Mouse (Mus musculus): ENCODE data around the gene Zfp213. TPM values are rescaled to one million over a fixed set of nuclear protein-coding genes. Genes with fewer than 3 reads are reported as not detected.

Zfp213 gene
- polyA plus RNA-seq, 1 experiment from 2014 or later = 16.8 TPM

DNA sequence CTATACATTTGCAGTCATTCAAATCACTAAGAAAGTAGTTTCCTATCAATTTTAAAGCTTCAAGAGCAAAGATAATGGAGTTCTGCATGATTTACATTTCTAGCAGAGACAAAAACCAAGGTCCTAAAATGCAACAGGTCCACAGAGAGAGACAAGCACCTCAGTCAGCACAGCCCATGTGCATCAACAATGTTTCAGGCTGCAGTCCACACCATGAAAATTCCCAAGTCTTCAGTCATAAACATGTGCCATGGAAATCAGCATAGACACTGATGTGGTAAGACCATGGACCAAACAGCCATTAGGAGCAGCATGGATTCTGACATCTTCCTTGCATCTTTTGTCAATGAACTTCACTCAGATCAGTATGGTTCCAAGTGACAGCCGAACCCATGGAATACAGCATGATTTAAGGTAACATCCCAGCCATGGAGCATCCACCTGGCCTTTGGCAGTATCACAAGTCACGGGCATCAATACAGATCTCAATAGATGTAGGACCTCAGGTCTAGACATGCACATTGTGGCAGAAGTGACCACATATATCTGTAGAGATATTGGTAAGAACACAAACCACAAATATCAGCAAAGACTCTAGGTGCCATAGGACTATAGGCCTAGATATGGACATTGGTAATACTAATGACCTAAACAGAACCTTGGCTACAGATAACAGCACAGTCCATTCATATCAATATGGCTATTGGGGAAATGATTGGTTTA, 45.2 kb downstream of the Zfp213 start:
- Histone ChIP-seq H3K9me3 (replicated peaks; ENCODE audit: low read length) (no peaks in the 10 kb centered on the region; the same call in 1 of the 2 replicates), H3K36me3 (ENCODE audit: insufficient read depth, low read length) (no peaks in the 10 kb centered on the region), H3K27ac (no peak overlapping the region), H3K27me3 (ENCODE audit: insufficient read depth, low read length) (no peaks in the 10 kb centered on the region), H3K4me3 (replicated peaks; ENCODE audit: low read depth, low read length) (no peak overlapping the region), H3K4me1 (replicated peaks; ENCODE audit: insufficient read depth, low read length) (no peaks in the 10 kb centered on the region), H3K4me2 (ENCODE audit: low read length) (no peak overlapping the region), H3K9ac (ENCODE audit: low read depth, low read length) (no peak overlapping the region)
- ATAC-seq (replicated peaks; ENCODE audit: low FRiP score, low read depth) = peak; percentile 52
- 76% methylated on average over 2 of the region's 2 CpGs for WGBS
- TF ChIP-seq CTCF (IDR thresholded peaks at IDR 0.05; ENCODE audit: low read depth) = no peak
- no peak for DNase-seq (ENCODE audit: low spot score)

Other genes starting within 250 kb of the Zfp213 start
- gene Vmn2r115, start 220.5 kb downstream of the Zfp213 start, polyA plus RNA-seq (2015; fragmentation: Nextera tagmentation; extraction: Ambion mirVana) = not detected in 2 replicates
- not detected in 2 replicates for gene Vmn2r116, start 179.6 kb downstream of the Zfp213 start, polyA plus RNA-seq (2015; fragmentation: Nextera tagmentation; extraction: Ambion mirVana)
- gene Vmn2r117, start 84.5 kb downstream of the Zfp213 start, polyA plus RNA-seq (2015; fragmentation: Nextera tagmentation; extraction: Ambion mirVana) = not detected in 2 replicates
- gene Zfp13, start 35.2 kb upstream of the Zfp213 start, polyA plus RNA-seq (2015; fragmentation: Nextera tagmentation; extraction: Ambion mirVana) = 12.6 and 14.3 TPM in 2 replicates
- not detected in 2 replicates for gene Zscan10, start 36.6 kb upstream of the Zfp213 start, polyA plus RNA-seq (2015; fragmentation: Nextera tagmentation; extraction: Ambion mirVana)
- gene Mmp25, start 81.0 kb upstream of the Zfp213 start, polyA plus RNA-seq (2015; fragmentation: Nextera tagmentation; extraction: Ambion mirVana) = 0.66 and 0.92 TPM in 2 replicates
- gene Bicdl2, start 96.3 kb upstream of the Zfp213 start, polyA plus RNA-seq (2015; fragmentation: Nextera tagmentation; extraction: Ambion mirVana) = 2.1 and 2.4 TPM in 2 replicates
- gene Hcfc1r1, start 109.4 kb upstream of the Zfp213 start, polyA plus RNA-seq (2015; fragmentation: Nextera tagmentation; extraction: Ambion mirVana) = 116 and 120 TPM in 2 replicates
- 32.3 and 35.5 TPM in 2 replicates for gene Thoc6, start 109.6 kb upstream of the Zfp213 start, polyA plus RNA-seq (2015; fragmentation: Nextera tagmentation; extraction: Ambion mirVana)
- gene Tnfrsf12a, start 113.2 kb upstream of the Zfp213 start, polyA plus RNA-seq (2015; fragmentation: Nextera tagmentation; extraction: Ambion mirVana) = 47.0 and 50.0 TPM in 2 replicates
- 131 and 155 TPM in 2 replicates for gene Cldn6, start 115.0 kb upstream of the Zfp213 start, polyA plus RNA-seq (2015; fragmentation: Nextera tagmentation; extraction: Ambion mirVana)
- 41.2 and 41.8 TPM in 2 replicates for gene Cldn9, start 119.8 kb upstream of the Zfp213 start, polyA plus RNA-seq (2015; fragmentation: Nextera tagmentation; extraction: Ambion mirVana)
- gene 1520401A03Rik, start 158.5 kb upstream of the Zfp213 start, polyA plus RNA-seq (2015; fragmentation: Nextera tagmentation; extraction: Ambion mirVana) = 0.05 and 0.30 TPM in 2 replicates
- gene Pkmyt1, start 162.1 kb upstream of the Zfp213 start, polyA plus RNA-seq (2015; fragmentation: Nextera tagmentation; extraction: Ambion mirVana) = 21.1 and 24.5 TPM in 2 replicates
- gene Paqr4, start 176.6 kb upstream of the Zfp213 start, polyA plus RNA-seq (2015; fragmentation: Nextera tagmentation; extraction: Ambion mirVana) = 16.0 and 17.9 TPM in 2 replicates
- 0.29 and 0.52 TPM in 2 replicates for gene Kremen2, start 181.6 kb upstream of the Zfp213 start, polyA plus RNA-seq (2015; fragmentation: Nextera tagmentation; extraction: Ambion mirVana)
- gene Flywch1, start 207.4 kb upstream of the Zfp213 start, polyA plus RNA-seq (2015; fragmentation: Nextera tagmentation; extraction: Ambion mirVana) = 74.6 and 74.7 TPM in 2 replicates
- gene Flywch2, start 221.8 kb upstream of the Zfp213 start, polyA plus RNA-seq (2015; fragmentation: Nextera tagmentation; extraction: Ambion mirVana) = 40.9 and 46.8 TPM in 2 replicates
- 304 and 321 TPM in 2 replicates for gene Srrm2, start 226.3 kb upstream of the Zfp213 start, polyA plus RNA-seq (2015; fragmentation: Nextera tagmentation; extraction: Ambion mirVana)

Data from kidney, postnatal 0 days (tissue).